Mouse (Mus musculus) hindbrain, embryonic 15.5 days (tissue): Measurements from ENCODE around the gene Sept9. TPM values are rescaled to one million over a fixed set of nuclear protein-coding genes. Genes with fewer than 3 reads are reported as not detected.

Experiments used
- ATAC-seq: fragments of 200-750 bp; cut with Nextera tagmentation; 2 replicates; pipeline ENCODE4 v1.8.0; 2017; ENCODE audit warnings: low read depth, moderate number of reproducible peaks, moderate TSS enrichment; ENCODE audit not compliant: low FRiP score
- H3K27ac ChIP-seq: fragments of 300-500 bp; sonication (generic); replicated peaks from 2 replicates; pipeline ENCODE4 v1.5.1; 2015; ENCODE audit warnings: mild to moderate bottlenecking, inconsistent platforms
- H3K27me3 ChIP-seq: fragments of 300-500 bp; sonication (generic); 2 replicates; pipeline ENCODE4 v1.6.1; 2015; ENCODE audit warnings: control low read depth, inconsistent platforms
- H3K36me3 ChIP-seq: fragments of 300-500 bp; sonication (generic); 2 replicates; pipeline ENCODE4 v1.6.1; 2015; ENCODE audit warnings: control low read depth, inconsistent platforms
- H3K4me1 ChIP-seq: fragments of 300-500 bp; sonication (generic); replicated peaks from 2 replicates; pipeline ENCODE4 v1.6.1; 2015; ENCODE audit warnings: control low read depth, inconsistent platforms
- H3K4me2 ChIP-seq: fragments of 300-500 bp; sonication (generic); 2 replicates; pipeline ENCODE4 v1.6.1; 2015; ENCODE audit warnings: moderate library complexity, mild to moderate bottlenecking, inconsistent platforms
- H3K4me3 ChIP-seq: fragments of 300-500 bp; sonication (generic); 2 replicates; pipeline ENCODE4 v1.5.1; 2015; ENCODE audit warnings: mild to moderate bottlenecking, inconsistent platforms
- H3K9ac ChIP-seq: fragments of 300-500 bp; sonication (generic); 2 replicates; pipeline ENCODE4 v1.6.1; 2015; ENCODE audit warnings: inconsistent platforms
- H3K9me3 ChIP-seq: fragments of 300-500 bp; sonication (generic); 2 replicates; pipeline ENCODE4 v1.6.1; 2016; ENCODE audit warnings: control low read depth, inconsistent platforms
- WGBS: fragments of 180-500 bp; shearing (Covaris S2); methylation state at CpG from one replicate; pipeline ENCODE4 v1.1.7; 2015; 5-methylcytosine and 5-hydroxymethylcytosine counted together
- polyA plus RNA-seq: library from polyadenylated mRNA; unstranded; fragments of >200 nt; fragmentation: Nextera tagmentation; extraction: Ambion mirVana; gene quantifications from 2 replicates; pipeline ENCODE4 v1.2.1, GENCODE M21; 2015

The Sept9 gene
- polyA plus RNA-seq, 1 experiment from 2014 or later: 111 TPM

DNA sequence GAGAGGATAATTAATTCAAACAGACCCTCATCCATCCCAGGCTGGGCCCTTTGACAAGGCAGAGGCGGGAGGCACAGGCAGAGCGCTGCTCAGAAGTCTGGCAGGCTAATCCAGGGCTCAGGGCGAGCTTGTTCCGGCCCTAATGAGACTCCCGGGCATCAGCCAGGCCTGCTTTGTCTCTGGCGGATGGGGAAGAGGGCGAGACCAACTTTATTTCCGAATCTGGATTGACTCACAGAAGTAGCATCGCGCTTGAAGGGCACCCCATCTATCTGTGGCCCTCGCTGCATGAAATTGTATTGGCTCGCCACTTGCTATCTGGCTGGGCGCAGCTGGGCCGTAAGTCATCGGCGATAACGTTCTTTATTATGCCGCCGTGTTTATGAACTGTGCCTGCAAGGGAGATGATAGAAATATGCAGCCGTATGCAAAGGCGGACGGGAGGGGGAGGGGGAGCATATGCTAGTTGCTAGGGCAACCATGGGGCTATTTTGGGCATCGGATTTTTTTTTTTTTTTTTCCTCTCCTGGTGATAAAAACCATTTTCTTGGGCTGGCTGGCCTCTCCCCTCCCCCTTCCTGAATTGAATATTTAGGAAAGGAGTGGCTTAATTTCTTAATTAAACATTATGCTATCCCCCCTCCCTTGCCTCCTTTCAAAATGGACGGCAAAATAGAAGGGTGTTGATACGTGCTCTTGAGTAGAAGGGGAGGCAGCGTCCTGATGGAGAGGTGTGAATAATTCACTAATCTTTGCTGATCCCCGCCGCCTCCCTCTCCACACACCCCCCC lies 208.4 kb downstream of the Sept9 start:
- peak overlapping the region; percentile 92 for H3K27ac ChIP-seq

DNA sequence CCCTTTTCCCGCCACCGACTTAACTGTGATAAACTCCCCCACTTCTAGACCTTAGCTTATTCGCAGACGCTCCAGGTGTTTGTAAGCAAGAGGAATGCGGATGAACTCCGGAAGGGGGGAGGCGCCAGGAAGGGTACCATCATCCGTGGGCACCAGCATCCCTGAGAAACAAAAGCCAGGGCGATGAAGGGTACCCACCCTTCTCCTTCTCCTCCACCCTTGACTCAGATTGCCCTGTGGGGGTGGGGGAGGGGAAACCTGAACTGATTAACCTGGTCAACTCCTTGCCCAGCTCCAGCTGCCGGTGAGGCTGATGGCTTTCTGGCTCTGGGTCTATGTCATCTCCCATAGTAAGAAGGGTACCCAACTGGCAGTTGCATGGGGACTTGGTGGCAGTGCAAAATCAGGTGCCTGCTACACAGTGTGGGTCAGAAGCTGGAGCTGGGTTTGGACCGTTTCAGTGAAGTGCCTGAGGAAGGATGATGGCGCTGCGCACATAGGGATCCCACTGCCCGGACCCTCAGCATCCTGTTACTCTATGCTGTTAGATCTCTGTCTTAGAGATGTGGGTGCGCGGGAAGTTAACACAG lies 209.1 kb downstream of the Sept9 start:
- peak overlapping the region; percentile 92 for H3K27ac ChIP-seq
- peak overlapping the region; percentile 39 for H3K9ac ChIP-seq
- H3K4me1 ChIP-seq: peaks cover 60% of the 10 kb centered on the region
- peak; percentile 50; the same call in 1 of the 2 replicates for ATAC-seq
- H3K36me3 ChIP-seq: no peaks in the 10 kb centered on the region
- WGBS: 5% methylated on average over 16 of the region's 16 CpGs
- no peaks in the 10 kb centered on the region for H3K9me3 ChIP-seq
- 0 out of 2 replicates have a peak, but pooled peaks cover 2% of the 10 kb centered on the region for H3K27me3 ChIP-seq
- peak overlapping the region; percentile 57 for H3K4me2 ChIP-seq
- peak overlapping the region; percentile 26 for H3K4me3 ChIP-seq

More for the DNA sequence above, 208.4 kb downstream of the Sept9 start:
- WGBS: under 1% methylated on average over 28 of the region's 28 CpGs
- H3K36me3 ChIP-seq: no peaks in the 10 kb centered on the region
- H3K27me3 ChIP-seq: no peaks in the 10 kb centered on the region
- H3K9me3 ChIP-seq: no peaks in the 10 kb centered on the region
- peak overlapping the region; percentile 39 for H3K9ac ChIP-seq
- ATAC-seq: peak; percentile 73
- peak overlapping the region; percentile 57 for H3K4me2 ChIP-seq
- H3K4me1 ChIP-seq: peaks cover 54% of the 10 kb centered on the region
- H3K4me3 ChIP-seq: peak overlapping the region; percentile 26

DNA sequence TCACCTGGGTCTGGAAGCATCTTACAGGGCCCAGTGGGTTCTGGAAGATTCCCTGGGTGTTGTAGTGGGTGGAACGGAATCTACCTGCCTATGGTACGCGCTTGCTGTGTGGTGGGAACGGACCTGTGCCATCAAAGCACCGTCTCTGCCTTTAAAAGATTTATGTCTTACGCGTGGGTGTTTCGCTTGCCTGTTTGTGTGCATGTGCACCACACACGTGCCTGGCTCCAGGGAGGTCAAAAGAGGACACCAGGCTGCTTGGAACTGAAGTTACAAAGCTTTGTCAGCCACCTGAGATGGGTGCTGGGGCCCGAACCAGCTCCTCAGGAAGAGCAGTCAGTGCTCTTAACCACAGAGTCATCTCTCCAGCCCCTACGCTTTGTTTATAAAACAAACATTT lies 209.9 kb downstream of the Sept9 start:
- 58% methylated on average over 11 of the region's 11 CpGs for whole genome bisulfite sequencing
- peak overlapping the region; percentile 57; the same call in 1 of the 2 replicates for H3K4me2 ChIP-seq
- 0 out of 2 replicates have a peak, but pooled peaks cover 3% of the 10 kb centered on the region for H3K27me3 ChIP-seq
- H3K9ac ChIP-seq: no peak overlapping the region
- H3K36me3 ChIP-seq: no peaks in the 10 kb centered on the region
- peaks cover 63% of the 10 kb centered on the region for H3K4me1 ChIP-seq
- H3K9me3 ChIP-seq: no peaks in the 10 kb centered on the region
- H3K4me3 ChIP-seq: no peak overlapping the region
- H3K27ac ChIP-seq: peak overlapping the region; percentile 92
- no peak for ATAC-seq

DNA sequence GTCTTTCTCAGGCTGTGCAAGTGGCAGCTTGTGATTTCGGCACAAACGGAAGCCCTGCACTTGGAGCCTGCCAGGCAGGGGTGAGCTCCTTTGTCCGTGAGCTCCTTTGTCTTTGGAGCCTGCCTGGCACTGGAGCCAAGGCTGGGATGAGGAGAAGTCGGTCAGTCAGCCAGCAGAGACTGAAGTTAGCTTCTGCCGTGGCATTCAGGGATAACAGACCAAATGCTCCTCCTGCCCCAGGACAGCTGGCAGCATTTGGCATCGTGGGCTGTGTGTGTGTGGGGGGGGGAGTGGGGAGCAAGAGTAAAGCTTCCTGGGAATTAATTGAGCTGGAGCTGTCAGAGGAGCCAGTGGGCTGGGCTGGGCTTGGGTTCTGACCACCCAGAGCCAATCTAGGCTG lies 210.6 kb downstream of the Sept9 start:
- H3K36me3 ChIP-seq: no peaks in the 10 kb centered on the region
- H3K4me1 ChIP-seq: peaks cover 63% of the 10 kb centered on the region
- ATAC-seq: peak; percentile 52
- no peak overlapping the region for H3K4me3 ChIP-seq
- H3K9ac ChIP-seq: peak overlapping the region; percentile 35
- peak overlapping the region; percentile 14; the same call in 1 of the 2 replicates for H3K4me2 ChIP-seq
- no peaks in the 10 kb centered on the region for H3K9me3 ChIP-seq
- 0 out of 2 replicates have a peak, but pooled peaks cover 3% of the 10 kb centered on the region for H3K27me3 ChIP-seq
- WGBS: under 1% methylated on average over 6 of the region's 6 CpGs
- H3K27ac ChIP-seq: peak overlapping the region; percentile 92

DNA sequence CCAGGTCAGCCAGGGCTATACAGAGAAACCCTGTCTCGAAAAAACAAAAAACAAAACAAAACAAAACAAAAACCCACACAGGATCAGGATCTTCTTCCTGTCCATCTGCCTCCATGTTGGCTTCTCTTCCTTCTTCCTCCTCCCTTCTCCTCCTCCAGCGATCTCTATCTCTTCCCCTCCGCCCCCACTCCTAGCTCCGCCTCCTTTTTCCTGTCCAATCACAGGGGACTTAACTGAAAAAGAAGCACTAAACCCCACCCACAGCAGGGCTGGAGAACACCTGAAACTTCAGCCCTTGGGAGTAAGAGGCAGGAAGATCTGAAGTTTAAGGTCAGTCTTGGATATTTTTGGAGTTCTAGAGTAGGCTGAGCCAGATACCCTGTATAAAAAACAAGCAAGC lies 212.2 kb downstream of the Sept9 start:
- ATAC-seq: no peak
- Histone ChIP-seq H3K9me3 (no peaks in the 10 kb centered on the region), H3K4me3 (no peak overlapping the region), H3K4me1 (peaks cover 71% of the 10 kb centered on the region), H3K36me3 (no peaks in the 10 kb centered on the region), H3K27ac (no peak overlapping the region), H3K4me2 (no peak overlapping the region), H3K9ac (no peak overlapping the region), H3K27me3 (0 out of 2 replicates have a peak, but pooled peaks cover 3% of the 10 kb centered on the region)
- 91% methylated on average over 4 of the region's 4 CpGs for WGBS

Other genes starting within 250 kb of the Sept9 start
- 57.2 and 63.0 TPM in 2 replicates for gene Sec14l1, start 84.5 kb upstream of the Sept9 start, polyA plus RNA-seq